Mouse (Mus musculus) gastrocnemius, adult 18-20 months (tissue): ENCODE measurements at regions not wholly inside any gene's neighbourhood (a gene's known extent, or its start where the extent isn't known, plus 50 kb on each side); places are given as distances from the start of the nearest gene placed in this dataset.
"Not testable (repeated sequence)": the region's sequence is repeated elsewhere in the genome, so short reads cannot be mapped to it uniquely, and the experiment has no call there.

Source experiments
- DNase-seq: peaks from one replicate; pipeline ENCODE4 v3.0.0; 2021; ENCODE audit warnings: low spot score

DNA sequence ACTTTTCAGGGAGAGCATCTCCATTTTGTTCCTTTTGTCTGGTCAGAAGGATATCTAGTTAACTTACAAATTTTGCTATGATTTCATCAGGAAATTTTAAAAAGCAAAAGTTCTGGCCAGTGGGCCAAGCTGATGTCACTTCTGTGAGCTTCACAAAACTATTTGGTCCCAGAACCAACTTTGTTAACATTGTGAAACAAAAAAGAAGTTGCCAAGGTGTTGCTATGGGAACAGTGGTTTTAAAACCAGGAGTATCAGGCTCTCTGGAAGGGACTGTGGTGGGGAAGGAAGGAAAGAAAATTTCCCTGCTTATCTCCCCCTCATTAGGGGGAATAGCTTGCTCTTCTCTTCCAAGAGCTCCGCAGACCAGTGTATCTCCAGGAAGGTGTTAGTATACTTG, 416.8 kb upstream of the Auts2 start:
- peak; percentile 58 for DNase-seq

DNA sequence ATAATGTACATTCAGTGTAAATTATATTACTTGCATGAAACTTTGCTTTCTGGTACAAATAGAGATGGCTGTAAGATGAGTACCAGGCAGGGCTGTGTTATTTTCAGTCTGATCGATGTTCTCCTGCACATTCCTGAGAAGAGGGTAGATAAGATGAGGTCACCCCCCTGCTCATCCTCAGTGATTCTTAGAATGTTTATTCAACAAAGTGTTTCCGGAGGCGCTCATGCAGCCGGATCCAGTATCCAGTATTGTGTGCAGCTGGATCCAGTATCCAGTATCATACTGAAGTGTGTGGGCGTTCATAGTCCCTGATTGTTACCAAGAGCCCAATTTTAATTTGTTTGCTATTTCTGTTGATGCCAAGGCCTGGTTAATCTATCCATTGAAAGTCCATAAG, 413.0 kb upstream of the Auts2 start:
- no peak for DNase-seq

DNA sequence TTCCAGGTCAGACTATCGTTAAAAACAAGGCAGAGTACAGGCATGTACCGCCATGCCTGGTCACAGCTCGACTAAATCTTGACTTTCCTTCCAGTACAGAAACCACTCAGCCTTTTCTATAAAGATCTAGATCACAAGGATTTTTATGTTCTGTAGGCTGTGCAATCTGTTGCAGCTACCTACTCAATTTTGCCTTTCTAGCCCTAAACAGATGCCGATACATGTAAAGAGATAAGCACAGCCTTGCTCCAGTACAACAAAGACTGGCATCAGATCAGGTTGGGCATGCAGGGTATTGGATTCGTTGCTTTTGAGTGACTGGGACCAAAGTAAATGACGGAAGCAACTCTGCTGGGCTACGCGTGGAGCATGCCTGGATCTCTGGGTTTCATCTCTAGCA, 411.9 kb upstream of the Auts2 start:
- DNase-seq, result no peak

- no peak for DNase-seq
Observed at GRCm38 (mm10) chr5:132933439-132933980, 390.4 kb upstream of the Auts2 start.

- DNase-seq, result not testable (repeated sequence)
Observed at GRCm38 (mm10) chr5:132929955-132930354, 386.8 kb upstream of the Auts2 start.

DNA sequence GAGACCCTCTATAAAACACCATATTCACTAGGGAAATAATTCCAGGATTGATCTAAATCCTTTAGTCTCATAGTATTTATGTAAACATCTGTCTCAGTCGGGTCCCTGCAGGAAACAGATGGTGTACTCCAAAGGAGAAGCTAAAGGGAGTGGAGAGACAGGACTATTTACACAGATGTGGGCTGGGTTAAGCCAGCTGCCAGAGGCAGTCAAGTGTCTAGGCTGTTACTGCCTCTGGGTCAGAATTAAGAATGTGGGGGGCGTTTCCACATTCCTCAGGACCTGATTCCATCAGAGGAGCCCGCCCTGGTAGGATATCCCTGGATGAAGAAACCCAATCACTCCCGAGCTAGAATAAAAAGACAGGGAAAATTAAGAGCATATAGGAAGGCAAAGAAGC, 380.2 kb upstream of the Auts2 start:
- DNase-seq, result no peak

GRCm38 (mm10) chr5:132909056-132909455, 365.9 kb upstream of the Auts2 start:
- DNase-seq, result no peak

DNA sequence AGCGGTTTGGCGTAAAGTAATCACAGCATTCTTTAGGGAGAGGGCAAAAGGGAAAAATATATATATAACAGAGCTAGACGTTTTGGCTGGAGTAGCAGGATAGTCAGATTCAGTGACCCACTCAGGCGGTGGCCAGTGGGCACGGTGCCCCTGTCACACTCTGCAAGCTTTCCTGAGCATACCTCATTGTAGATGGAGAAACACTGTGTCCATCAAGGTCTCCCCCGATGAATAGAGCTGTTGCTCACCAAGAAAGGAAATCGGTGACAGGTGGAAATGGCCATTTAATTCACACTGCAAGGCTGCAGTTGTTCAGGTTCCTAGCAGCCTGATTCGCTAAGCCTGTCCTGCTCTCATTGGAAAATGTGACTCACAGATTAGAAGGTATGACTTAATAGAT, 365.1 kb upstream of the Auts2 start:
- no peak for DNase-seq

GRCm38 (mm10) chr5:132892591-132892990, 349.4 kb upstream of the Auts2 start:
- peak; percentile 74 for DNase-seq

GRCm38 (mm10) chr5:132884130-132884529, 341.0 kb upstream of the Auts2 start:
- no peak for DNase-seq

GRCm38 (mm10) chr5:132882291-132882690, 339.1 kb upstream of the Auts2 start:
- no peak for DNase-seq

GRCm38 (mm10) chr5:132881170-132881569, 338.0 kb upstream of the Auts2 start:
- no peak for DNase-seq

GRCm38 (mm10) chr5:132876336-132876840, 333.2 kb upstream of the Auts2 start:
- no peak for DNase-seq

- DNase-seq, result no peak
Observed at GRCm38 (mm10) chr5:132858846-132859510, 315.8 kb upstream of the Auts2 start.

GRCm38 (mm10) chr5:132855619-132856510, 312.7 kb upstream of the Auts2 start:
- DNase-seq, result no peak

GRCm38 (mm10) chr5:132850770-132851169, 307.6 kb upstream of the Auts2 start:
- DNase-seq, result no peak

DNA sequence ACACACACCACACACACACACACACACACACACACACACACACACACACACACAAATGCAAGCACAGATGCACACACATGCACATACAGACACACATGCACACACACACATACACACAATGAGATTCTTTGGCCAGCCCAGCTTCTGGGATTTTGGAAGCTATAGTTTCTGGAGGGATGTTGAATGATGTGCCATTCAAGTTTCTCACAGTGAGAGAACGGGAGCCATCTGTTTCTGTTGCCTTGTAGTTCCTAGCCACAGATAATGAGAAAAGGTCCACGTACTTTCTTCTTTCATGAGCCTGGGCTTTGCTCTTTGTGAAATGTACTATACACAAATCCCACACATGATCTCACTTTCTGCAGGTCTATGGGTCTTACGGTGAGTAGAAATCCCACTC, 304.9 kb upstream of the Auts2 start:
- no peak for DNase-seq

DNA sequence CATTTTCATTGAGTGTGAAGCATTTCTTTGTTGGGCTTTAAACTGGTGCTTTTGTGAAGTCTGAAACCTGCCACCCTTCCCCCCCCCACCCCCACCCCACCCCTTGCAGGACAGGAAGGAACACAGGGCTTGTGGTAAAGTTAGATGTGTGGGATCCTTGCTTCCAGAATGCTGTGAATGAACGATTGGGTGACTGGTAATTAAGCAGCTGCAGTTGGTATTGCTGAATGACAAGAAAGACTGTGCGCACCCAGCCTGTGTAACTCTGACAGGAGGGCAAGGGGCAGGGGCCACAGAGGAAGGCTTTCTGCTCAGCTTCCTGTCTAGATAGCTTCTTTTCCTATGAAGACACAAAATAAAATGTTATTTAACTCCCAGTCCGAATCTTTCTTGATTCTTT, 300.1 kb upstream of the Auts2 start:
- DNase-seq, result no peak

GRCm38 (mm10) chr5:132841794-132842193, 298.6 kb upstream of the Auts2 start:
- no peak for DNase-seq

DNA sequence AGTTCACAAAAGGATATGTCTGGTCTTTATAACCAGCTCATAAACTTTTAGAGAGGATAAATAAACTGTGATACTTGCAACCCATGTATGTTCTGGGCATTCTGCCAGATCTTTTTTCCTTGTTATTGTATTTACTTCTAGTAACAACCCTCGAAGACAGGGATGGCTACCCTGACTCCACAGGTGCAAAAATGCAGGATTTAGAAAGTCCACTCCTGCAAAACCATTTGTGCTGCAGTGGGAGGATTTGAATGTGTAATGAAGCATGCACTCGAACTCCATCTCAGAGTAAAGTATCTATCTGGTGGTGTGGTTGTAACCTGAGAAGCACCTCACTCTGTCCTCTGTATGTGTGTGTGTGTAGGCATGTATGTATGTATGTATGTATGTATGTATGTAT, 294.3 kb upstream of the Auts2 start:
- DNase-seq, result no peak

DNA sequence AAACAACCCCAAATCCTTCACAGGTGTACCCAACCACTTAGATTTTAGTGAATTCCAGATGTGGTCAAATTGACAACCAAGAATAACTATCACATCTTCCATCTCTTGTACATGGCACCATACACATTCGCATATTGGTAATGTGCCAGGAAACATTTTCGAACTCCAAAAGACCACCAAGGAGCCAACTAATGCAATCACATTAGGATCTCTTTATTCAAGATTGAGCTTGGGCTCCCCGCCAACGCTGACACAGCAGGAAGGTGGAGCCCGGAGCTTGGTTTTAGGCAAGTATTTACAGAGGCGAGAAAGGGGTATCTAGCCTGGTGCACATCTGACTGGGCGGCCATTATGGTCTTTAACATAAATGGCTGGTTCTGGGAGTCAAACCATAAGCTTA, 285.8 kb upstream of the Auts2 start:
- DNase-seq, result no peak

GRCm38 (mm10) chr5:132827555-132828333, 284.6 kb upstream of the Auts2 start:
- DNase-seq, result no peak
